Mouse (Mus musculus): ENCODE data around the gene Cnnm4.
"Not testable (repeated sequence)": the region's sequence is repeated elsewhere in the genome, so short reads cannot be mapped to it uniquely, and the experiment has no call there.

Cnnm4 gene

DNA sequence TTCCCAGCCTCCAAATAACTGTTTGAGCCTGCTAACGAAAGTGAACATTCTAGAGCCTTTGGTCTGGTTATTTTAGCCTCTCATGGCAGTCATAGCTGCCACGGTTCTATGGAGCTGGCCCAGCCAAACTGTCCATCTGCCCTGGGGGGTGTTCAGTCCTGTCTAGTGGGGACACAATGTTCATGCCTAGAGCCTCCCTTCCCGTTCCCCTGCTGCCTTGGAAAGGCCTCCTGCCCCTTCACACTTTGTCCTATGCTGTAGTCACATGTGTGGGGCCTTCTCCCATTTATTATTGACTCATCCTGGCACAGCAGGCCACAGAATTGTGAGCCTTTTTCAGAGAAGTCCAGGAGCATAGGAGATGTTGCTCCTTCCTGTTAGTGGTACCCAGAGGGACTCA, 46.8 kb downstream of the Cnnm4 start:
- DNase-seq: no peak

DNA sequence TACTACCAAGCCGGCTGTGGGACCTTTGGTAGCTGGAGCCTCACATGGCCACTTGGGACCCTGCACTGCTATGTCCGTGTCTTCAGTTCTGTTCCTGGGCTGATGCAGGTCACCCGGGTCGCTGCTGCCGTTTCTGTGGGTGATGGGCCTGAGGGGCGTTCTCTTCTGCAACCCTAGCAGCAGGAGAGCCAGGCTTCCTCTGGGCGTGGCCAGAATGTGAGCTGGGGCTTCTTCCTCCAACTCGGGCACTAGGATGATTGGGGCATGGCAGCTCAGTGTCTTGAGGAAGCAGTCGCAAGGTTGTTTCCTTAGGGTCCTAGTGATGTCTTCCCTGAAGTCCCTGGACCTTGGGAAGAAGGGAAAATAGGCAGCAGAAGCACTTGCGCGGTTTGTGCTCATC, 48.2 kb downstream of the Cnnm4 start:
- no peak for DNase-seq

DNA sequence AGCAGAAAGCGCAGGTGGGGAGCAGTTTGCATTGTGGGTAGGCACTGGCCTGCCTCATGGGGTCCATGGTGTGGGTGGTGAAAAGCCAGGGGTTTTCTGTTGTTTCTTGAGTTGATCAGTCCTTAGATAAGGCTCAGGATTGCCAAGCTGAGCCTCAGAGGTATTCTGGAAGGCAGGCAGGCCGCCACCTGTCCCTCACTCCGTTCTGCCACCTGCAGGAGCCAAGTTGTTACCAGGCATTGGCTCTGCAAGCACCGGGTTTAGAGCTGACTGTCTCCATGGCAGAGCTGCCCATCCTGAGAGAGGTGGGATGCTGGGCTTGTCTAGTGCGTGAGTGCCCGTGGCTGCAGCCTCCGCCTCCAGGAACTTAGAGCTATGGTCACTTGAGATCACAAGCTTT, 50.8 kb downstream of the Cnnm4 start:
- DNase-seq: no peak

DNA sequence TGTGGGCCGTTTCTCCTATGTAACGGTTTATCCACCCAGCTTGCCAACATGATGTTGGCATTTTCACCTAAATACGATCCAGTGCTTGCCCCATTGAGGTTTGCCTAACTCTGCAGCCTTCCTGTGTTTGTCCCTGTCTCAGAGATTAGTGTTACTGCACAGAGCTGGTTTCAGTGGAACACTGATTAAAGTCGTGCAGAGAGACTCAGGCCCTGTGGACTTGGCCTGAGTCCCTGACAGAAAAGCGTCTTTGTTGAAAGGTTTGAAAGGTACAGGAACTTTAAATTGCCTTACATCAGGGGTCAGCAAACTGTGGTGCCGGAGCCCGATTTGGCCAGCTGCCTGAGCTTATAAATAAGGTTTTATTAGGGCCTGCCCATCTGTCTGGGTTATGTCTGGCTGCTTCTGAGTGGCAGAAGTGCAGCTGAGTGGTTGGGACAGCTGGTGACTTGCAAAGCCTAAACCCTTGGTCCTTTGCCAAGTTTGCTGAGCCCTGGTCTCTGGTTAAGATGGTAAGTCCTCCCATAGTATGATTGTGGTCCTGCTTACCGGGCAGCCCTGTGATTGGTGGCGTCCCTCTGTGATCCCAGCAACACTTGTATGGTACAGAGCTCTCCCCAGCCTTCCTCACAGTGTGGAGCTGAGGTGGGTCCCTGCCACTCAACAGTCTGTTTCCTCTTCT, 52.1 kb downstream of the Cnnm4 start:
- no peak for DNase-seq

DNA sequence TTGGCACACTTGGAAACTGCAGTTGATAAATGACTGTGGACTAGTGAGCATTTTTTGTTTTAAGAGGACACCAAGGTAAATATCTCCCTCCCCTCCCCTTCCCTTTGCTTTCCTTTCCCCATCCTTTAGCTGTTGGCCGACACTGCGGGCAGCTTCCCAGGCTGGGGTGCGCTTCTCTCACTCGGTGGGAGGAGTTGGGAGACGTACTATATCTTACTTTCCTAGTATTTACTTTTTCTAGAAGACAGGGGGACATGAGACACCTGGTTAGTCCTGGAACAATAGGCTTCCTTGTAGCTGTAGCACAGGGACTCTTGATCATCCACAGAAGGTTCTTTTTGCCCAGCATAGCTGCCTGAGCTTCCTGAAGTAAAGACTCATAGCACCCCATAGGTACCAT, 52.6 kb downstream of the Cnnm4 start:
- no peak for DNase-seq

DNA sequence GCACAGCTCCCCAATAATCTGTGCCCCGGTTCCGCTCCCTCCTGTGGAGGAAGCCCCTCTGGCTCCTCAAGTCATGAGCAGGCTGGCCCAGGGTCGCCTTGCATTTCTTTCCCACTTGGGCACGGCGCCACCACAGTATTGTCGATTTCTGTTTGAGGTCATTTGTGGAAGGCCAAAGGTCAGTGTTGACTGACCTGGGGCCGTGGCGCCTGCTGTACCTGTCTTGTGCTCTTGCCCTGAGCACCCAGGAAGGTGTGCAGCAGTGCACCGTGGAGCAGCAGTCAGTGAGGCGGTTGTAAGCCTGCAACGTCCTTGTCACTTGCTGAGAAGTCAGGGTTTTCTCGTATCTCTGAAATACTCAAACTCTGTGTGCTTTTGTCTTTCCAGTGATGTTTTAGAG, 54.4 kb downstream of the Cnnm4 start:
- no peak for DNase-seq

DNA sequence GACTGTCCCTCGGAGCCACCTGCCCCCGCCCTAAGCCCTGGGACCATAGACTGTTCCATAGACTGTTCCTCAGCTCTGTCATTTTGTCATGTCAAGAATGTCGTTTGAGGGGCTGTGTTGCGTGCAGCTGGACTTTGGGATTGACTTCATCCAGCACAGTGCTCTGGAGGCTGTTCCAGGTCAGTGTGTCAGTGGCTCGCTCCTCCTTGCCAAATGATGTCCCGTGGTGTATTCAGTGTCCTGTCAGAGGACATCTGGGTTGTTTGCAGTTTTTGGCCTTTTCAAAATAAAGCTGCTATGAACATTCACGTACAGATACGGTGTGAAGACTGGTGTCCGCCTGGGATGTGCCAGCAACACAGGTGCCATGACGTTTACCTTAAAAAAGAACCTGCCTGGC, 55.5 kb downstream of the Cnnm4 start:
- DNase-seq: no peak

DNA sequence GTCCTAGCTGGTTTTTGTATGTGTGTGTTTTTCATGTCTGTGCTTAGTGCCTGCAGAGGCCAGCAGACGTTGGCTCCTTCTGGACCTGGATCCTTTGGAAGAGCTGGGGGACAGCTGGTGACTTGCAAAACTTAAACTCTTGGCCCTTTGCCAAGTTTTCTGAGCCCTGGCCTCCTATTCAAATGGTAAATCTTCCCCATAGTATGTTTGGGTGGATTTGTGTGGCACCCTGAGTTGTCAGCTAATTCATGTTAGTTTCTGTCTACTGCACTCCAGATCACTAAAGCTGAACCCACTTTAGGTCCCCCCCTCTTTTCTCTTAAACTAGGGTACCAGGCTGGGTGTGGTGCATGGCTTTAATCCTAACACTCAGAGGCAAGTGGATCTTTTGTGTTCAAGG, 56.9 kb downstream of the Cnnm4 start:
- DNase-seq: no peak

DNA sequence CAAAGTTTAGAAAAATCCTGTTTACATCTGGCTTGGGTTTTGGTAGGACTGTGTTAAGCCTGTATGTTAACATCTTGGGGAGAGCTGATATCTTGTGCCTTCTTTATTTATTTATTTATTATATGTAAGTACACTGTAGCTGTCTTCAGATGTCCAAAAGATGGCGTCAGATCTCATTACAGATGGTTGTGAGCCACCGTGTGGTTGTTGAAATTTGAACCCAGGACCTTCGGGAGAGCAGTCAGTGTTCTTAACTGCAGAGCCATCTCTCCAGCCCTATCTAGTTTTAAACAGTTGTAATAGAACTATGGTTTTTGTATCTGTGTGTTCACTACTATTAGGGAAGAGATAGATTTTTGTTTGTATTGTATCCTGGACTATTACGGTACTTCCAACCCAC, 57.9 kb downstream of the Cnnm4 start:
- no peak for DNase-seq

DNA sequence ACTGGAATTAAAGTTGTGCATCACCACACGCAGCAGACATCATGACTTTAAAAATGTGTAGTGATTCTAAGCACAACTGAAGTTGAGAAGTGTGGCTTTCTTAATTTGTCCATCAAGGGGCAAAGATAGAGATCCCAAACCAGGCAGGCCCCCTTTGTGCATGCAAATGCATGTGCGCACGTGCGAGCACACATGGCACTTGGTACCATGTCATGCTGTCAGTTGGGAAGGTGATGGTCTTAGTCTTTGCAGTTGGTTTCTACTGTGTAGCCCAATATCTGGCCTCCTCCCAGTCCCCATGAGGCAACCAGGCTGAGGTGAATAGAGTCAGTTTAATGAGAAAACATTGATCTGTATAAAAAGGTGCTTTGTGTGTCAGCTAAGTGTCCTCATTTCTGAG, 58.5 kb downstream of the Cnnm4 start:
- DNase-seq: no peak

DNA sequence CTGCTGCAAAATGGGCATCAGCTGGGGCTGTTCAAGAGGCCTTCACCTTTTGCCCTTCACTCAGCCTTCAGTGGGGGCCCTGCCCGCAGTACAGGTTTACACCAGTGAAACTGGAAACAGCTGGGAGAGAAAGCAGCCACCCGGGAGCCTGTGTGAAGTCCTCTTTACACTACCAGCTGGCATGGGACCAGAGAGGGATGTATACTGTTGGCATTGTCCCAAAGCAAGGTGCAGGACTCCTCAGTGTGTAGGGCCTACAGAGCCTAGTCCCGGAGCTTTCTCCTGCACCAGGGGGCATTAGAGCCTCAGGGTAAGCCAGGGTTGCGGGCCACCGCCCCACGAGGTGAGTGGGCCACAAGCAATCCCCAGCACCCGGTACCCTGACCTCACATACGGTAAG, 59.1 kb downstream of the Cnnm4 start:
- DNase-seq: no peak

DNA sequence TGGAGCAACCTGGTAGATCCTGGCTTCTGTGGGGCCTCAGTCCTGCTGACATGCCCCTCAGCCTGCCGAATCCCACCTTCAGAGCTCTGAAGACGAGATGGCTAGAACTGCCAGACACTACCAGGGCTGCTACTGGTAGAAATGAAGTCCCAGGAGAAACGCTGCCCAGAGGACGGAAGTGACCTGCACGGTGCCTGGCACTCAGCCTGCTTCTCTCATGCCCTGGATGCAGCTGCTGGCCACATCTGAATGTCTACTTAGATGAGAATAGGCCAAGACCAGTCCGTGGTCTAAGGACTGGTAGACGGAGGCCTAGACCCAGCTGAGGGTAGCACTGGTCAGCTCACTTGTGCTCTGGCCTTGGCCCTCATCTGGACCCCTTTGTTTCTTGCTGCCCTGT, 59.5 kb downstream of the Cnnm4 start:
- no peak for DNase-seq

DNA sequence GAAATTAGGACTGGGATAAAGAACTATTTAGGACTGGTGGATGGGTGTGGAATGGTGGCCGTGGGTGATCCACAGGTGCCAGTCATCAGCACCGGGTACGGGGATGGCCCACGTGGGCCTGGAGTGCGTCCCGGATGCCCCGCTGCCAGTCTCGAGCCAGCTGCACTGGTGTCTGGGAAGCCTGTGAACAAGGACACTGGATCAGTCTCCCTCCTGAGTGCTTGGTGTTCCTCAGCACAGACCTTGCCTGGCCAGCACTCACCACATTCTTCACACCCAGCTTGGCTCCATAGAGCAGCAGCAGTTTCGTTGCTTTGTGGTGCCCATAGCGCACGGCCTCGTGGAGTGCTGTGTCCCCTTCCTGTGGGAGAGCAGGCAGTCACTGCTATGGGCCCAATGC, 60.0 kb downstream of the Cnnm4 start:
- no peak for DNase-seq

DNA sequence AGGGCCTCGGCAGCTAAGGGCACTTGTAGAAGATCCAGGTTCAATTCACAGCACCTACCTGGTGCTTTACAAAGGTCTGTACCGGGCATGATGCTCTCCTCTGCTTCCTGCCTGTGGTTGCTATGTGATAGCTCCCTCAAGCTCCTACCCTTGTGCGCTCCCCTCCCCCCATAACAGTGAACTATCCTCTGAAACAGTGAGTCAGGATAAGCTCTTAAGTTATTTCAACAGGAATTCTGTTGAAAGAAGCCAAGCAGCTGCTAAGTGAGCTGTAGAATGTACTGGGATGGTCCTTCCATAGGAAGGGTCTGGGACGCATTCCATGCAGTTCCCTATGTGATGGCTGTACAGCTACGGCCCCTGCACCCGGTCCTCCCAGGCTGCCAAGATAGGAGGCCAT, 62.1 kb downstream of the Cnnm4 start:
- no peak for DNase-seq

DNA sequence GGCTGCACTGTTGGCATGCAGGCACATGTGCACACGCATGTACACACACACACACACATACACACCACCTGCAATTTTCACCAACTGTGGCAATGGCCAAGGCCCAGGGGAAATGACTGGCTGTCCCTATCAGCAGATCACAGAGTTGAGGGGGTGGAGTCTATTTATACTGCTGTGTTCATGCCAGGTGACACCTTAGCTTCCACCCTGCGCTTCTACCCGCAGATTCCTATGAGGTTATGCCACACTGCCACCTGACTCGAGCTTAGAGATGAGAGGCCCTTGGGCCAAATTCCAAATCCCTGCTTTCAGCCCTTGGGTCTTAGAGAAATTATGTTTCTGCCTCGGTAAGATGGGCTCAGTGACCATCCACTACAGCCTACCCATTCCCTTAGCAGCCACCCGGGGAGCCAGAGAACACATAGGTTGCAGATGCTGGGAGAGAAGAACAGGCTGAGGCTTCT, 63.2 kb downstream of the Cnnm4 start:
- no peak for DNase-seq

DNA sequence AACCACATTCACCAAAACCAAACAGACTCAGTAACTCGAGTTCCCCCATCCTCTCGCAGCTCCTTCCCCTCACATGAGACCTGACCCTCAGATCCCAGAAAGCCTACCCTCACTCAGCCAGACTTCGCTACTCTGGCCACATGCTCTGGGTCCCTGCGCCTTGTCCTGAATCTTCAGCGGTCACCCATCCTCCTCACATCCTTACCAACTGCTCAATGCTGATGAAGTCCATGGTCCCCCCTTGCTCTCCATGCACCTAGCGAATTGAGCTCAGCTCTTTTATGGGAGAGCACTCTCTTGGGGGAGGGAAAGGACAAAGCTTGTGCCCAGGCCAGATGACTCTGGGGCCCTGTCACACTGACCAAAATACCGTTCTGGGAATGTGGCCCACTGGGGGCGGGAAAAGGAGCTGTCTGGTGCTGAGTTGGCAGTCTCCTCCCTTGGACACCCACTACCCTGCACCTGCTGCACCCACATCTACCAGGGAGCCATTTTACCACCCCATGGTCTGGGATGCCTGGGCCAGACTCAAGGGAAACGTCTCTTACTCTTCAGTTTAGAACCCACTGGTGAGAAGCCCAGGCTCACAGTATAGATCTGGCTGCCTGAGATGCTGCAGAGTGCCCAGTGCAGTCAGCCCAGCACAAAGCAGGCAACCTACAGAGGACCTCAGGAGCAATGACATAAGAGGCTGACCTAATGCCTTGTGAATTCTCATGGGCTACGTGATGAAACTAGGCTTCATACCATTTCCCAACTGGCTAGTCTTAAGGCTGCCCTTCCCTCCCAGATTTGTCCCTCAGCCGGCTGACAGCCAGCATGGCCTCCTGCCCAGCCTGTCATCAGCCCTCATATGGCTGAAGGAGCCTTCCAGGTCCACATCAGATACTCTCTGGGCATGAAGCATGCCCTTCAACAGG, 64.3 kb downstream of the Cnnm4 start:
- DNase-seq: no peak

DNA sequence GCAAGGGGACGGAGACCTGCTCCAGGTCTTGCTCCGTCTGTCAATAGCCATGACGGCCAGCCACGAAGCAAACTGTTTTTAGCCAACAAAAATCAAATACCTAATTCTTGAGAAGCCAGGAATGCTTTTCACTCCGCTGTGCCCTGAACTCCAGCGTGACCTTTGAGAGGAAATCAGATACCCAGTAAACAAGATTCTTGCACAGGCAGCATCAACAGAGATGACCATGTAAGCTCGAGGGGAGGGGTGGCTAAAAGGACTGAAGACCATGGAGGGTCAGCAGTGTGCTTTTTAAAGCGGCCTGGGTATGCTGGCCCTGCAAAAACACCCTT, 64.9 kb downstream of the Cnnm4 start:
- DNase-seq: no peak

DNA sequence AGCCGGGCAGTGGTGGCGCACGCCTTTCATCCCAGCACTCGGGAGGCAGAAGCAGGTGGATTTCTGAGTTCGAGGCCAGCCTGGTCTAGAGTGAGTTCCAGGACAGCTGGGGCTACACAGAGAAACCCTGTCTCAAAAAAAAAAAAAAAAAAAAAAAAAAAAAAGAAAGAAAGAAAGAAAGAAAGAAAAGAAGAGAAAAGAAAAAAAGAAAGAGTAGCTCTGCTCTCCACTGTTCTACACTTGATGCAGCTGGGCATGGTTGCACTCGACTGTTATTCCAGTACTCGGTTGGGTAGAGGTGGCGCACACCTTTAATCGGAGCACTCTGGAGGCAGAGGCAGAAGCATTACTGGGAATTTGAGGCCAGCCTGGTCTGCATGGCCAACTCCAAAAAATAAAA, 65.4 kb downstream of the Cnnm4 start, which contains the start of gene Ankrd23:
TSS of gene Ankrd23 (minus strand) at position 101 of the 400 bp plus-strand sequence.
- DNase-seq: not testable (repeated sequence)

DNA sequence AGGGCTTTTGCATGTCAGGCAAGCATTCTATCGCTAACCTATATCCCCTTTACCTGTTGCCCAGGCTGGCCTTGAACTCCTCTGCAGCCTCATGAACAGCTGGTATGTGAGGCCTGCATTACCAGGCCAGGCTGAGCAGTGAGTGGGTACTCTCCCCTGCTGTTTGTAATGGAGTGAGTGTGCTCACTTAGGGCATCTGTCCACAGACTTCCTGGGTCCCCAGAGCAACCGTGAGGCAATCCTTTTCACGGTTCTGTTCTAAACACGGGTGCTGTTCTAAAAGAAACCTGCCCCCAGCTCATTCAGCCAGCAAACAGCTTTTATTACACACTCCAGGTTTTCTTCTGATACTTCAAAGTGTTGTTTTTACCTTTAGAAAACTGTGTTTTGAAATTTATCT, 67.3 kb downstream of the Cnnm4 start:
- DNase-seq: no peak

DNA sequence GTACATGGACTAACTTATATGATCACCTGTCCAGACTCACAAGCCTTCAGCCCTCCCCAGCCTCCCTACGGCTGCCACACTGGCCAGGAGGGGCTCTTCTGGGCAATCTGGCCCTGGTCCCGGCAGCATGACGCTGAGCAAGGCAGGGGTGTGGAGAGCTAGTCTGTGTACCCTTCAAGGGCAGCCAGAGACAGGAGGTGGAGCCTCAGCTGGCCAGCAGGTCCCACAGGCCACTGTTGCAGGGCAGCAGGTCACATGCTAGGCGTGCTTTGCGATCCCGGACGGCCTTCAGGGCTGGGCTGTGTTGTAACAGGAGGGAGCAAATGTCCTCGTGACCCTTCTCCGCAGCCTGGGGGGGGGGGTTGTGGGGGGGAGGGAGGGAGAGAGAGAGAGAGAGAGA, 67.8 kb downstream of the Cnnm4 start, which contains the start of gene Gm42417:
TSS of gene Gm42417 (minus strand) at position 244 of the 400 bp plus-strand sequence.
- DNase-seq: no peak

DNA sequence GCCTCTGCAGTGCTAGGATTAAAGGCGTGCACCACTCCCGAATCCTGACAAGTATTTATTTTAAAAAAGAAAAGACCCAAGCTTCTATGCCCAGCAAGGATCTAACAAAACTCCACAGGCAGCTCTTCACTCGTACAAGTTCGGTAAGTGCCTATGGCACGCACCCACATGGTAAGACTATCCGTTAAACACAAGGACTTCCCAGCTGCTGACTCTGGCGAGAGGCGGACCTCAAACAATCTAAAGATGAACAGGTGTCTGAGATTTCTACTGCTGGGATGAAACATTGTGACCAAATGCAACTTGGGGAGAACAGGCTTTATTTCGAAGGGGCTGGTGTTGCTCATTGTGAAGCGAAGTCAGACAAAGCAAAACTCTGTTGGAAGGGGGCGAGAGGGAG, 68.7 kb downstream of the Cnnm4 start:
- DNase-seq: no peak

DNA sequence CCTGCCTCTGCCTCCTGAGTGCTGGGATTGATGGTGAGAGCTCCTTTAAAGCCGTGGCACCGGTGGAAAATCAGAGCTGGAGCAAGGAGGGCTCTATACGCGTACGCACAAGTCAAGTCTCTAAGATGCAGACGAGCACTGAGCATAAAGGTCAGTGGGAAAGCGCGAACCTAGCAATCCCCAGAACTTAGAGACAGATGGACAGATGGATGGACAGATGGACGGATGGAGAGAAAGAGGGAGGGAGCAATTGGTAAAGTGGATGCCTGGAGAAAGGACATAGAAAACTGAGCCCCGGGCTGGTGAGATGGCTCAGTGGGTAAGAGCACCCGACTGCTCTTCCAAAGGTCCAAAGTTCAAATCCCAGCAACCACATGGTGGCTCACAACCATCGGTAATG, 69.4 kb downstream of the Cnnm4 start:
- no peak for DNase-seq

DNA sequence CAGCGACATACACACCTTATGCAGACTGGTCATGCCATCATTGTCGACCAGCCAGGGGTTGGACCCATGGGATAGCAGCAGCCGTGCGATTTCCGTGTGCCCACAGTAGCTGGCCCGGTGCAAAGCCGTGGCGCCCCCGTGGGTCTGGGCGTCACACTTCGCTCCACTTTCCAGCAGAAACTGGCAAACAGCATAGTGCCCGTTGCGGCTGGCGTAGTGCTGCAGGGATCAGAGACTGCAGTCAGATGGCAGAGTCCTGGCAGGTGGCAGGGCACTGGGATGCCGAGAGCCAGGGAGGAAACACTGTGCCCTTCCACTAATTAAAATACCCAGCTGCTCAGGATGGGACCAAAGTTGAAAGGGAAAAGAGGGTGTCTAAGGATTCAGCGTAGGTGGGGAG, 70.4 kb downstream of the Cnnm4 start:
- no peak for DNase-seq

DNA sequence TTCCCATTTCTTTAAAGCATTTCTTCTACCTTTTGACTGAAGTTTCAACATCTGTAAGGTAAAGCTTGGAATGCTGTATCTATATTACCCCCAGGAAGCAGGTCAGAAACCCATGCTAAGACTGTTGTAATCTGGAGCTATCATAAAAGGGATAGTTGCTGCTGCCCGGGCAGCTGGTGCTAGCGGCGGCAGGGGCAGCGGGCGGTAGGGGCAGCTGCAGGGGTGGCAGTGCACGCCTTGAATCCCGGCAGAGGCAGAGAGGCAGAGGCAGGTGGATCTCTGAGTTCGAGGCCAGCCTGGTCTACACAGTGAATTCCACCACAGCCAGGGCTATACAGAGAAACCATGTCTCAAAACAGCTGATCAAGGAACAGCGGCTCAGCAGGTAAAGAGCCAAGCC, 71.5 kb downstream of the Cnnm4 start:
- no peak for DNase-seq

All from right cerebral cortex, adult 18-20 months (tissue).